Mouse (Mus musculus): ENCODE results near the gene 2010111I01Rik. TPM values are rescaled to one million over a fixed set of nuclear protein-coding genes. Genes with fewer than 3 reads are reported as not detected.

The 2010111I01Rik gene
- polyA plus RNA-seq (2017; shearing (Covaris generic)): 97.5 TPM

GRCm38 (mm10) chr13:62964640-62965311, at the start of gene 2010111I01Rik:
2010111I01Rik (plus strand) TSS chr13:62964893.

Other genes starting within 250 kb of the 2010111I01Rik start
- 8.2 TPM for gene Platr25, start 204.2 kb upstream of the 2010111I01Rik start, polyA plus RNA-seq (2017; shearing (Covaris generic))
- gene Gm5141, start 179.1 kb upstream of the 2010111I01Rik start, polyA plus RNA-seq (2017; shearing (Covaris generic)): 0.93 TPM
- not detected for gene Fbp2, start 106.5 kb upstream of the 2010111I01Rik start, polyA plus RNA-seq (2017; shearing (Covaris generic))
- gene Fbp1, start 76.6 kb upstream of the 2010111I01Rik start, polyA plus RNA-seq (2017; shearing (Covaris generic)): not detected

Measured in effector memory CD4-positive, alpha-beta T cell, adult 7 months (primary cell).